ENCODE assay signal across 7 mouse cellular contexts in genomic region chrX:52911587-52912371, GRCm38 (mm10). TPM values are rescaled to one million over a fixed set of nuclear protein-coding genes. Genes with fewer than 3 reads are reported as not detected.
A peak's percentile ranks its signal among the peaks of the same experiment; 100 is the strongest.
DNase-seq lines count a peak whose midpoint lies in the region; ATAC-seq and TF ChIP-seq lines count a peak whose summit lies in the region.

Gene Phf6, plus strand, starts transcription at chrX:52912266.

- no peak for TF ChIP-seq POLR2A in small intestine, adult 2 months (IDR thresholded peaks at IDR 0.05; ENCODE audit: low read depth, low read length)

- H3K27me3 ChIP-seq in intestine, postnatal 0 days (replicated peaks; ENCODE audit: control insufficient read depth, insufficient read depth, low read length): no peaks in the 10 kb centered on the region
- H3K27me3 ChIP-seq in midbrain, embryonic 12.5 days: no peaks in the 10 kb centered on the region
- no peaks in the 10 kb centered on the region for H3K27me3 ChIP-seq in small intestine, adult 2 months (ENCODE audit: control insufficient read depth, insufficient read depth, low read length)

- TF ChIP-seq CTCF in intestine, postnatal 0 days (IDR thresholded peaks at IDR 0.05; ENCODE audit: low read depth): 0 out of 2 replicates have a peak, but pooled peaks have one; percentile 12
- TF ChIP-seq CTCF in small intestine, adult 2 months (IDR thresholded peaks at IDR 0.05; ENCODE audit: extremely low read depth, insufficient read length, insufficient replicate concordance, low read depth, low read length): no peak

- DNase-seq in adrenal gland, adult 2 months: peak; percentile 93
- peak; percentile 85 for DNase-seq in embryo, embryonic 11.5 days (ENCODE audit: low read depth, low spot score)
- peak; percentile 77 to 90 for DNase-seq in gastrocnemius, postnatal 4 days (ENCODE audit: low spot score in 2 of 2)
- peak; percentile 94 for DNase-seq in left cerebral cortex, postnatal 4 days

- 29% methylated on average over 38 of the region's 54 CpGs for WGBS in intestine, postnatal 0 days
- 23% methylated on average over 54 of the region's 54 CpGs for WGBS in midbrain, embryonic 12.5 days
- WGBS in small intestine, adult 2 months: 18% methylated on average over 54 of the region's 54 CpGs

- peak within 1 kb of the TSS; percentile 61 for H3K4me3 ChIP-seq in intestine, postnatal 0 days (ENCODE audit: low read depth, low read length)
- peak within 1 kb of the TSS; percentile 64 for H3K4me3 ChIP-seq in midbrain, embryonic 12.5 days
- H3K4me3 ChIP-seq in small intestine, adult 2 months (ENCODE audit: low read depth, low read length): peak within 1 kb of the TSS; percentile 99

- H3K27ac ChIP-seq in intestine, postnatal 0 days (ENCODE audit: low read depth, low read length): peak within 1 kb of the TSS; percentile 68
- peak within 1 kb of the TSS; percentile 96 for H3K27ac ChIP-seq in midbrain, embryonic 12.5 days (replicated peaks)
- peak within 1 kb of the TSS; percentile 59 for H3K27ac ChIP-seq in small intestine, adult 2 months (ENCODE audit: insufficient read depth, low read depth, low read length)

- peak; percentile 99 for ATAC-seq in intestine, postnatal 0 days
- ATAC-seq in midbrain, embryonic 12.5 days (ENCODE audit: low FRiP score, low read depth): peak; percentile 99

- H3K36me3 ChIP-seq in intestine, postnatal 0 days (ENCODE audit: control insufficient read depth, insufficient read depth): no peaks in the 10 kb centered on the region
- no peaks in the 10 kb centered on the region for H3K36me3 ChIP-seq in midbrain, embryonic 12.5 days
- no peaks in the 10 kb centered on the region for H3K36me3 ChIP-seq in small intestine, adult 2 months (ENCODE audit: control insufficient read depth, insufficient read depth, low read length)

- no peaks in the 10 kb centered on the region for H3K4me1 ChIP-seq in intestine, postnatal 0 days (replicated peaks; ENCODE audit: control insufficient read depth, insufficient read depth, low read length)
- H3K4me1 ChIP-seq in midbrain, embryonic 12.5 days: peaks cover 4% of the 10 kb centered on the region; the same call in 1 of the 2 replicates
- H3K4me1 ChIP-seq in small intestine, adult 2 months (ENCODE audit: control insufficient read depth, insufficient read depth, insufficient read length, low read length): no peaks in the 10 kb centered on the region

- H3K9me3 ChIP-seq in intestine, postnatal 0 days (ENCODE audit: control insufficient read depth): no peaks in the 10 kb centered on the region
- H3K9me3 ChIP-seq in midbrain, embryonic 12.5 days: no peaks in the 10 kb centered on the region

- intact Hi-C loops in left cerebral cortex, postnatal 4 days (cut with DNase I): no loop called here

- H3K4me2 ChIP-seq in intestine, postnatal 0 days (replicated peaks; ENCODE audit: low read depth): peak within 1 kb of the TSS; percentile 68
- H3K4me2 ChIP-seq in midbrain, embryonic 12.5 days (replicated peaks): peak within 1 kb of the TSS; percentile 54

- H3K9ac ChIP-seq in intestine, postnatal 0 days (ENCODE audit: low read depth, low read length): peak within 1 kb of the TSS; percentile 42
- H3K9ac ChIP-seq in midbrain, embryonic 12.5 days (replicated peaks): peak within 1 kb of the TSS; percentile 86

RNA-seq across cellular contexts. Expression of gene Phf6, which starts in this region (rescaled TPM):
- total RNA-seq in adrenal gland, adult 2 months (2021): 10 to 100 TPM; 16.3 to 18.7 TPM
- polyA plus RNA-seq in adrenal gland, adult 2 months (2012; rRNA removed): 0.35 and 0.40 TPM in 2 replicates
- total RNA-seq in gastrocnemius, postnatal 4 days (2021): 10 to 100 TPM in 1 of 2 experiments, 1 to 10 TPM in 1; 8.9 to 12.7 TPM
- 5.9 and 6.3 TPM in 2 replicates for polyA plus RNA-seq in intestine, postnatal 0 days (2015; fragmentation: Nextera tagmentation; extraction: Ambion mirVana)
- 10 to 100 TPM; 36.1 to 42.4 TPM for total RNA-seq in left cerebral cortex, postnatal 4 days (2021)
- 105 and 119 TPM in 2 replicates for polyA plus RNA-seq in midbrain, embryonic 12.5 days (2016; fragmentation: Nextera tagmentation; extraction: Ambion mirVana)
- polyA plus RNA-seq in small intestine, adult 2 months (2012; rRNA removed): 0.13 and 0.16 TPM in 2 replicates

Comparison
In these comparisons a context has a peak if more than half of its experiments do, and no peak if none do; other contexts are left out.
1. Peak in every context shown above with its lines: DNase-seq, ATAC-seq, H3K4me3 ChIP-seq and H3K27ac ChIP-seq.
2. RNA of gene Phf6 (polyA plus RNA-seq): 105 to 119 TPM in midbrain, embryonic 12.5 days; 5.9 to 6.3 TPM in intestine, postnatal 0 days, 0.35 to 0.40 TPM in adrenal gland, adult 2 months and 0.13 to 0.16 TPM in small intestine, adult 2 months; every median in the first group is over 10 times any median in the second.